Mouse (Mus musculus) heart, embryonic 15.5 days (tissue): Measurements from ENCODE around the gene Sowahc. TPM values are rescaled to one million over a fixed set of nuclear protein-coding genes. Genes with fewer than 3 reads are reported as not detected.

Source experiments
- ATAC-seq: fragments of 200-750 bp; cut with Nextera tagmentation; replicated peaks from 2 replicates; pipeline ENCODE4 v1.8.0; 2017; ENCODE audit warnings: low read depth, moderate TSS enrichment; ENCODE audit not compliant: insufficient number of reproducible peaks, insufficient read depth, low FRiP score
- H3K27ac ChIP-seq: fragments of 300-500 bp; sonication (generic); 2 replicates; pipeline ENCODE4 v1.5.1; 2015; ENCODE audit warnings: mild to moderate bottlenecking, inconsistent platforms
- H3K27me3 ChIP-seq: fragments of 300-500 bp; sonication (generic); 2 replicates; pipeline ENCODE4 v1.6.1; 2015; ENCODE audit warnings: inconsistent platforms
- H3K36me3 ChIP-seq: fragments of 300-500 bp; sonication (generic); 2 replicates; pipeline ENCODE4 v1.6.1; 2015; ENCODE audit warnings: mild to moderate bottlenecking, inconsistent platforms
- H3K4me1 ChIP-seq: fragments of 300-500 bp; sonication (generic); replicated peaks from 2 replicates; pipeline ENCODE4 v1.6.1; 2015; ENCODE audit warnings: inconsistent platforms
- H3K4me2 ChIP-seq: fragments of 300-500 bp; sonication (generic); 2 replicates; pipeline ENCODE4 v1.6.1; 2015; ENCODE audit warnings: inconsistent platforms, mild to moderate bottlenecking, moderate library complexity
- H3K4me3 ChIP-seq: fragments of 300-500 bp; sonication (generic); 2 replicates; pipeline ENCODE4 v1.5.1; 2015; ENCODE audit warnings: mild to moderate bottlenecking, inconsistent platforms
- H3K9ac ChIP-seq: fragments of 300-500 bp; sonication (generic); 2 replicates; pipeline ENCODE4 v1.6.1; 2015; ENCODE audit warnings: mild to moderate bottlenecking, inconsistent platforms
- H3K9me3 ChIP-seq: fragments of 300-500 bp; sonication (generic); replicated peaks from 2 replicates; pipeline ENCODE4 v1.6.1; 2016; ENCODE audit warnings: inconsistent platforms
- WGBS: fragments of 180-500 bp; shearing (Covaris S2); methylation state at CpG from one replicate; pipeline ENCODE4 v1.1.7; 2015; ENCODE audit warnings: mixed read lengths; 5-methylcytosine and 5-hydroxymethylcytosine counted together
- polyA plus RNA-seq: library from polyadenylated mRNA; unstranded; fragments of >200 nt; fragmentation: Nextera tagmentation; extraction: Ambion mirVana; gene quantifications from 2 replicates; pipeline ENCODE4 v1.2.1, GENCODE M21; 2015

Gene Sowahc
- polyA plus RNA-seq, 1 experiment from 2014 or later = 2.5 TPM

- no peaks in the 10 kb centered on the region for H3K36me3 ChIP-seq
- H3K4me2 ChIP-seq = no peak overlapping the region
- no peaks in the 10 kb centered on the region for H3K27me3 ChIP-seq
- no peak overlapping the region for H3K27ac ChIP-seq
- H3K9ac ChIP-seq = no peak overlapping the region
- no peak overlapping the region for H3K4me3 ChIP-seq
- ATAC-seq = no peak
- peaks cover 4% of the 10 kb centered on the region; the same call in 1 of the 2 replicates for H3K4me1 ChIP-seq
- H3K9me3 ChIP-seq = no peaks in the 10 kb centered on the region
- WGBS = 90% methylated on average over 2 of the region's 2 CpGs
These were observed 34.8 kb downstream of the Sowahc start for GRCm38 (mm10) chr10:59256533-59256932.

- Histone ChIP-seq H3K9ac (no peak overlapping the region), H3K4me2 (no peak overlapping the region), H3K27me3 (no peaks in the 10 kb centered on the region), H3K9me3 (no peaks in the 10 kb centered on the region), H3K27ac (no peak overlapping the region), H3K4me1 (0 out of 2 replicates have a peak, but pooled peaks cover 9% of the 10 kb centered on the region), H3K4me3 (no peak overlapping the region), H3K36me3 (no peaks in the 10 kb centered on the region)
- ATAC-seq = no peak
- WGBS = 81% methylated on average over 6 of the region's 6 CpGs
These were observed 37.8 kb downstream of the Sowahc start for GRCm38 (mm10) chr10:59259572-59259971.

GRCm38 (mm10) chr10:59261603-59262002, 39.9 kb downstream of the Sowahc start:
- no peaks in the 10 kb centered on the region for H3K36me3 ChIP-seq
- no peak overlapping the region for H3K27ac ChIP-seq
- WGBS = 72% methylated on average over 3 of the region's 3 CpGs
- no peak overlapping the region for H3K4me3 ChIP-seq
- no peak for ATAC-seq
- H3K9me3 ChIP-seq = no peaks in the 10 kb centered on the region
- H3K9ac ChIP-seq = no peak overlapping the region
- no peaks in the 10 kb centered on the region for H3K27me3 ChIP-seq
- H3K4me2 ChIP-seq = no peak overlapping the region
- H3K4me1 ChIP-seq = peaks cover 20% of the 10 kb centered on the region

- ATAC-seq = no peak
- WGBS = 77% methylated on average over 1 of the region's 1 CpGs
- H3K27ac ChIP-seq = no peak overlapping the region
These were observed 40.3 kb downstream of the Sowahc start for GRCm38 (mm10) chr10:59262021-59262420.

GRCm38 (mm10) chr10:59262979-59263378, 41.2 kb downstream of the Sowahc start:
- Histone ChIP-seq H3K36me3 (no peaks in the 10 kb centered on the region), H3K27me3 (no peaks in the 10 kb centered on the region), H3K4me2 (no peak overlapping the region), H3K4me3 (no peak overlapping the region), H3K9me3 (no peaks in the 10 kb centered on the region), H3K9ac (no peak overlapping the region), H3K27ac (no peak overlapping the region), H3K4me1 (peaks cover 20% of the 10 kb centered on the region)
- 58% methylated on average over 7 of the region's 7 CpGs for WGBS
- no peak for ATAC-seq

More at GRCm38 (mm10) chr10:59262021-59262420, 40.3 kb downstream of the Sowahc start:
- Histone ChIP-seq H3K36me3 (no peaks in the 10 kb centered on the region), H3K9ac (no peak overlapping the region), H3K4me3 (no peak overlapping the region), H3K27me3 (no peaks in the 10 kb centered on the region), H3K4me1 (peaks cover 20% of the 10 kb centered on the region), H3K4me2 (no peak overlapping the region), H3K9me3 (no peaks in the 10 kb centered on the region)

- Histone ChIP-seq H3K9me3 (no peaks in the 10 kb centered on the region), H3K36me3 (no peaks in the 10 kb centered on the region), H3K4me3 (no peak overlapping the region), H3K9ac (no peak overlapping the region), H3K27ac (no peak overlapping the region), H3K4me1 (peaks cover 20% of the 10 kb centered on the region), H3K4me2 (peak overlapping the region; percentile 21; the same call in 1 of the 2 replicates), H3K27me3 (no peaks in the 10 kb centered on the region)
- WGBS = 32% methylated on average over 7 of the region's 7 CpGs
- ATAC-seq = no peak
These were observed 43.3 kb downstream of the Sowahc start for GRCm38 (mm10) chr10:59265067-59265466.

GRCm38 (mm10) chr10:59265674-59266073, 43.9 kb downstream of the Sowahc start:
- H3K4me1 ChIP-seq = peaks cover 20% of the 10 kb centered on the region
- 43% methylated on average over 4 of the region's 4 CpGs for WGBS
- H3K27me3 ChIP-seq = no peaks in the 10 kb centered on the region
- no peak overlapping the region for H3K4me2 ChIP-seq
- H3K4me3 ChIP-seq = no peak overlapping the region
- H3K36me3 ChIP-seq = no peaks in the 10 kb centered on the region
- H3K9me3 ChIP-seq = no peaks in the 10 kb centered on the region
- H3K9ac ChIP-seq = no peak overlapping the region
- H3K27ac ChIP-seq = peak overlapping the region; percentile 62
- ATAC-seq = no peak

- Histone ChIP-seq H3K4me1 (peaks cover 20% of the 10 kb centered on the region), H3K27ac (peak overlapping the region; percentile 62), H3K9me3 (no peaks in the 10 kb centered on the region), H3K9ac (no peak overlapping the region), H3K4me3 (no peak overlapping the region), H3K4me2 (no peak overlapping the region), H3K36me3 (no peaks in the 10 kb centered on the region), H3K27me3 (no peaks in the 10 kb centered on the region)
- ATAC-seq = no peak
- 79% methylated on average over 1 of the region's 1 CpGs for WGBS
These were observed 44.3 kb downstream of the Sowahc start for GRCm38 (mm10) chr10:59266097-59266496.

GRCm38 (mm10) chr10:59267275-59267674, 45.5 kb downstream of the Sowahc start:
- WGBS = 84% methylated on average over 2 of the region's 2 CpGs
- no peak for ATAC-seq
- peaks cover 15% of the 10 kb centered on the region for H3K4me1 ChIP-seq
- H3K4me3 ChIP-seq = no peak overlapping the region
- H3K4me2 ChIP-seq = no peak overlapping the region
- H3K9me3 ChIP-seq = no peaks in the 10 kb centered on the region
- no peaks in the 10 kb centered on the region for H3K27me3 ChIP-seq
- H3K36me3 ChIP-seq = no peaks in the 10 kb centered on the region
- H3K27ac ChIP-seq = no peak overlapping the region
- no peak overlapping the region for H3K9ac ChIP-seq

GRCm38 (mm10) chr10:59268109-59268508, 46.4 kb downstream of the Sowahc start:
- H3K4me1 ChIP-seq = peaks cover 10% of the 10 kb centered on the region
- no peak for ATAC-seq
- no peak overlapping the region for H3K4me3 ChIP-seq
- no peak overlapping the region for H3K4me2 ChIP-seq
- H3K27me3 ChIP-seq = no peaks in the 10 kb centered on the region
- no peak overlapping the region for H3K9ac ChIP-seq
- H3K27ac ChIP-seq = no peak overlapping the region
- WGBS = 41% methylated on average over 4 of the region's 4 CpGs
- no peaks in the 10 kb centered on the region for H3K9me3 ChIP-seq
- no peaks in the 10 kb centered on the region for H3K36me3 ChIP-seq

GRCm38 (mm10) chr10:59268754-59269153, 47.0 kb downstream of the Sowahc start:
- no peak for ATAC-seq
- H3K4me2 ChIP-seq = no peak overlapping the region
- H3K27me3 ChIP-seq = no peaks in the 10 kb centered on the region
- H3K9ac ChIP-seq = no peak overlapping the region
- 45% methylated on average over 3 of the region's 3 CpGs for WGBS
- peaks cover 10% of the 10 kb centered on the region for H3K4me1 ChIP-seq
- no peak overlapping the region for H3K4me3 ChIP-seq
- H3K36me3 ChIP-seq = no peaks in the 10 kb centered on the region
- H3K27ac ChIP-seq = no peak overlapping the region
- no peaks in the 10 kb centered on the region for H3K9me3 ChIP-seq

- H3K36me3 ChIP-seq = no peaks in the 10 kb centered on the region
- no peaks in the 10 kb centered on the region for H3K9me3 ChIP-seq
- no peak overlapping the region for H3K27ac ChIP-seq
- H3K4me1 ChIP-seq = peaks cover 17% of the 10 kb centered on the region
- no peak overlapping the region for H3K9ac ChIP-seq
- no peak for ATAC-seq
- no peaks in the 10 kb centered on the region for H3K27me3 ChIP-seq
- no peak overlapping the region for H3K4me2 ChIP-seq
- no peak overlapping the region for H3K4me3 ChIP-seq
- 73% methylated on average over 5 of the region's 5 CpGs for WGBS
These were observed 54.0 kb downstream of the Sowahc start for GRCm38 (mm10) chr10:59275745-59276144.
